Mouse (Mus musculus): ENCODE measurements around the gene Tusc1.

Gene Tusc1

DNA sequence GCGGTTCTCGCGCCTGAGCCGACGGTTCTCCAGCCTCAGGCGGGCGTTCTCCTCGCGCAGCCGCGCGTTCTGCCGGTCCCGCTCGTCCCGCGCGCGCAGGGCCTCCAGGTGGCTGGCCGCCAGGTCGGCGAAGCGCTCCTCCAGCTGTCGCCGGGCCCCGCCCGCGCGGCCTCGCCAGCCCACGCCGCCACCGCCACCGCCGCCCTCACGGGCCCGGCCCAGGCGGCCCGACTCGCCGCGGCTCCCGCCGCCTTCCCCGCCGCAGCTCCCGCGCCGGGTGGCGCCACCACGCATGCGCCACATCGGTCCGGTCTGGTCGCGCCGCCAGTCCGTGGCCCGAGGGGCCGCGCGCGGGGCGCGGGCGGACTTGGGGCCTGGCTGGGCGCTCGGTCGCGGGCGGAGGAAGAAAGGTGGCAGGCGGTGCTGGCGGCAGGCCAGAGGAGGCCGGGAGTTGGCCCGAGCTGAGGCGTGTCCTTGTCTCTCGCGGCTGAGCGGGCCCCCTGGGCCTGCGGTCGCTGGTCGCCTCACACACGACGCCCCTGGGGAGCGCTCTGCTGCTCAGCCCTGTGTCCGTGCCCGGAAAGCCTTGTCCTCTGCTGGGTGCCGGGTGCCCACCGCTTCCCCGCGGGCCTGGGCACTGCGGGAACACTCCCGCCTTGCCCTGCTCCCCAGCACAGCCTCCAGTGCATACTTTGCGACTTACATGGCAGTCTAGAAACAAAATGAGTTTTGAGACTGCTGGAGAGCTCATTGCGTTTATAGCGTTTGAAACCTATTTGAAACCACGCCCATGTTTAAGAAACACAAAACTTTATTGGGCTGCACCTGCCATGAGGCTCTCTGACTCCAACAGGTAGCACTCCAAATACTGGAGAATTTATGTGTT is at the start of gene Tusc1:
Gene Tusc1 (minus strand): TSS at position 394 of the 886 bp plus-strand sequence.
- peak; percentile 77 to 81 for DNase-seq (ENCODE audit: low spot score in 2 of 2)

DNA sequence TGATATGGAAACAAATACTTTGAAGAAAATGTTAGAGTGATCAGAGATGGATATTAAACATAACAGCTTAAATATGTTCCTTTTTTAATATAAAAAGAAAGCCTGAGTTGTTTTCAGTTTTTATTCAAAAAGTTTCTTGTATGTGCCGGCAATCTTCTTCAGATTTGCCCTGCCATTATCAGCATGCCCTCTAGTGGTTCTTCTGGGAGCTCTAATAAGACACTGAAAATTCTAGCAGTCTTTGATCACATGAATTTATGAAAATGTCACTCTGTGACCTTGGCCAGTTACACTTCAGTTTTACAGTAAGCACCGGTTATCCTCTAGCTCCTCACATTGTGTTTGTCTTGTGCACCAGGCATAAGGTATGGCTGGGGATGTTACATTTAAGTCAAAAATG is 17.6 kb upstream of the Tusc1 start:
- DNase-seq (ENCODE audit: low spot score in 2 of 2): no peak

DNA sequence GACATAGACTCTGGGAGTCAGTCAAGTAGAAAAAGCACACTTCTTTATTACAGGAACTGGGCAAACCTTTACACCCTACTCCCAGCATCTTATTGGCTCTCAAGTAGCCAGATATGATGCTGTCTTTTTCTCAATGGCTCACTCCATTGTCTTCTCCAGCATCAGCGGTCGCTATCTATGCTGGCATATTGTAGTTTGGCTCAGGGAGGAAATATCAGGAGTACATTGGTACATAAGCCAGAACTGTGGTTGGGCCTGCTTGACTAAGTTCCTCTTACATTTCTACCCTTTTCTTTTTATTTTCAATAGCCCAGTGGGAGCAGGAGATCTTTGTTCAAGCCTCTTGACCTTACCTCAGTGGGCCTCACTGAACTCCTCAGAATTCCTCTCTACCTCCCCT is 9.0 kb upstream of the Tusc1 start:
- no peak for DNase-seq (ENCODE audit: low spot score in 2 of 2)

DNA sequence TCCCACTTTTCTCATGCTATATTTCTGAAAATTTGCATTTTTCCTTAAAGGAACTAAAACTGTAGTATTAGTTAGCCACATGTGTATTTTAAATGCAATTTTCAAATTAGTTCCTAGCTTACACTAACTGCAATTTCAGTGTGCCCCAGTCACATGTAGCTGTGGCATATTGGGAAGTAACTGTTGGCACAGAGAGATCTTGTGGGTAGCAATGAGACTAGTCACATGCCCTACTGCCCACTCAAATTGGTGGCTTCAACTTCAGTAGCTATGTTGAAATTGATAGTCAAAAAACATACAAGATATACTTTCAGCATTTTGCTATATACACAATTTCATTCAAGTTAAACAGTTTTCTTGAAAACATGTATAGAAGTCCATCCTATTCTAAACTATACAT is 6.3 kb upstream of the Tusc1 start:
- DNase-seq (ENCODE audit: low spot score in 2 of 2): no peak

DNA sequence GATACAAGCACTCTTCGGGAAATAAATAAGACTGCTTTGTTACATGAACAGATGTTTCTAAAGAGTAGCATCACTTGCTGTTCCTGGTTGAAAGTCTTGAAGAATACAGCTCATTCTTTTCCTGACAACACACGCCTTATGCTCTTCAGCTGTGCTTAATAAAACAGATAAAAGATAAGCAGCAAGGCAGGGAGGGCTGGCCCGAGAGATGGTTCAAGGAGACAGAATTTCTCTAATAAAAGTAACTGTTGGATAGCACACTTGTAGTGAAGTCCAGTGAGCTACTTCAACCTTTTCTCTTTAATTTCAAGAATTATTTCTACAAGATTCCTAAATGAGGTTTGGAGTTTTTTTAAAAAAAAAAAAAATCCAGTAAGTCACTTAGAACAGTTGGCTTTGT is 2.7 kb upstream of the Tusc1 start:
- no peak for DNase-seq (ENCODE audit: low spot score in 2 of 2)

DNA sequence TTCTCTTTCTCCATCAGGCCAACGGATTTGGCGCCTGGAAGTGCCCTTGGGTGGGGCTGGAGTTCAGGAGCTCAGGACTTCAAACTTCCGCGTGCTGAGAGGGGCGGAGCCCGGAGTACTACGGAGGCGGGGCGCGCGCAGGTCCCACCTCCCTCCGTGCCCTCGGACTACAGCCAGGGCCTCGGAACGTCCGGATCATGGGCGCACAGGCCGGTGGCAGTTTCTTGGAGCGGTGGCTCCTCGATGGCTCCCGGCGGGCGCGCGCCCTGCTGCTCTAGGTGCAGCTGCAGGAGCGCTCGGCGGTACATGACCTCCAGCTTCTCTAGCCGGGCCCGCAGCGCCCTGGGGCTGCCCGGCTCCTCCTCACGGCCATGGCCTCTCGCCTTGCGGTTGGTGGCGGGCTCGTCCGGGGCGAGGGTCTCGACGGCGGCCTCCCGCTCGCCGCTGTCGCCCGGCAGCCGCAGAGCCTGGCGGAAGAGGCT is 634 bp downstream of the Tusc1 start:
- DNase-seq (ENCODE audit: low spot score in 2 of 2): peak; percentile 88 to 91

DNA sequence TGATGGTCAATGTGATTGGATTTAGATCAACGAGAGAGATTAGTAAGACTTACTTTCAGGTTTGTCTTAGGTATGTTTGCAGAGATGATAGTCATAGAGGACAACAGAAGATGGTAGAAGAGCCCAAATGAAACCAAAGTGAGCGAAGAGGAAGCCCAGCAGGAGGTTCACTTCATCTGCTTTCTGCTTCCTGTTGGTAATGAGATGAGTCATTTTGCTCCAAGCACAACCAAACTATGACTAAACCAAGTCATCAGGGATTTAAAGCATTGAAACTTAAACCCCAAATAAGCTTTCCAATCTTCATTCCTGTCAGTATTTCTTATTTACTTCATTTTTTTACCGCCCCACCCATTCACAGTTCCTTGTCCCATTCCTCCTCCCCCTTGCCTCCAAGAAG is 27.8 kb downstream of the Tusc1 start:
- DNase-seq (ENCODE audit: low spot score in 2 of 2): no peak

DNA sequence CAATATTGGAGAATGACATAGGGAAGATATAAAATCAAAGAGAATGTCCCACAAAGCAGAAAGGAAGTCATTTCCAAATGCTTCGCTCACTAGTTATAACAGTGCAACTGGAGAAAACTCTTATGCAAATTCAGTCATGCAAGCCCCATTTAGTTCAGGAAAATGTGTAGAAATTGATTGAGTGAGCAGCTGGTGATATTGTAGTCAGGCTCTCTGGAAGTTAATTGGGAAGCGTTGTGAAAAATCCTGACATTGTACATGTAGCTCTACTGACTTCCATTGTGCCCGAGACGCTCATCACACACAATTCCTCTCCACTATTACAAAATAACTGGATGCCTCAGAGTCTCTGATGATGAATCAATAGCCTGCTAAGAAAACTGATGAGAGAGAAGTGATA is 49.2 kb downstream of the Tusc1 start:
- no peak for DNase-seq (ENCODE audit: low spot score in 2 of 2)
